Mouse (Mus musculus): ENCODE data around the gene Ccdc120. TPM values are rescaled to one million over a fixed set of nuclear protein-coding genes. Genes with fewer than 3 reads are reported as not detected.

Gene Ccdc120
- 5.8 and 7.6 TPM in 2 replicates for polyA plus RNA-seq (2021; fragmentation: Nextera tagmentation)
- long read RNA-seq, experiment 1, partial matches to known transcripts, result 0 of 4 reads
- long read RNA-seq, experiment 1, other reads (novel, unspliced or antisense), result 4 of 4 reads
- long read RNA-seq, experiment 2, partial matches to known transcripts, result 1 of 9 reads
- long read RNA-seq, experiment 2, other reads (novel, unspliced or antisense), result 8 of 9 reads

DNA sequence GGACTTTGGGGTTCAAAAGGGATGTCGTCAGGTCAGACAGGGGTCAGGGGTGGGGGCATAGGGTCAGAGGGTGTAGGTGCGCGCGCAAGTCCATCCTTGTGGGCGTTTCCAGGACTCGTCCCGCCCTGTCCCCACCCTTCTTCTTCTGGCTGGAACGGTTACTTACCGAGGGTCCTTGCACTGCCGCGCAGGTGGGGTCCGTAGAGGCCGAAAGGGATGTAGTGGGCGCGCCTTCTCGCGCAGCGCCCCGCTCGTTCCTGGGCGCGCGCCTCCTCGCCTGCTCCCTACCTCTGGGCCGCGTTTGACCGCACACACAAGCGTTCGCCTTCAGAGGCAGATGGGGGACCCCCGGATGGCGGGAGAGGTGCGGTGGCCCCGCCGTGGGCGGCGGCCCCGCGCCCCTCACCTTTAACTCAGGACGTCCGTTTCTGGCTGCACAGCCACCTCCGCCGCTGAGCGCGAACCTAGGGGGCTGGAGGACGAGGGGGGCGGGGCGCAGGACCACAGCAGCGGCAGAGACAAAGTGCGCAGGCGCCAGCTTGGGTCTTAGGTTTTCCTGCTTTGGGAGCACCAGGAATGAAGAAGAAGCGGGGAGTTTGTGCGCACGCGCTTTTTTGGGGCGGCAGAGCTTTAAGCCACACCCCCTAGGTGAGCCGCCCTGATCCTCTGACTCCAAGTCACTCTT lies at the start of gene Ccdc120:
Gene Ccdc120 (minus strand): TSS at position 474 of the 685 bp plus-strand sequence.

GRCm38 (mm10) chrX:7789542-7790136 lies 38.9 kb upstream of the Ccdc120 start, which contains the start of gene Gripap1:
Gene Gripap1 (plus strand): TSS chrX:7789765.

DNA sequence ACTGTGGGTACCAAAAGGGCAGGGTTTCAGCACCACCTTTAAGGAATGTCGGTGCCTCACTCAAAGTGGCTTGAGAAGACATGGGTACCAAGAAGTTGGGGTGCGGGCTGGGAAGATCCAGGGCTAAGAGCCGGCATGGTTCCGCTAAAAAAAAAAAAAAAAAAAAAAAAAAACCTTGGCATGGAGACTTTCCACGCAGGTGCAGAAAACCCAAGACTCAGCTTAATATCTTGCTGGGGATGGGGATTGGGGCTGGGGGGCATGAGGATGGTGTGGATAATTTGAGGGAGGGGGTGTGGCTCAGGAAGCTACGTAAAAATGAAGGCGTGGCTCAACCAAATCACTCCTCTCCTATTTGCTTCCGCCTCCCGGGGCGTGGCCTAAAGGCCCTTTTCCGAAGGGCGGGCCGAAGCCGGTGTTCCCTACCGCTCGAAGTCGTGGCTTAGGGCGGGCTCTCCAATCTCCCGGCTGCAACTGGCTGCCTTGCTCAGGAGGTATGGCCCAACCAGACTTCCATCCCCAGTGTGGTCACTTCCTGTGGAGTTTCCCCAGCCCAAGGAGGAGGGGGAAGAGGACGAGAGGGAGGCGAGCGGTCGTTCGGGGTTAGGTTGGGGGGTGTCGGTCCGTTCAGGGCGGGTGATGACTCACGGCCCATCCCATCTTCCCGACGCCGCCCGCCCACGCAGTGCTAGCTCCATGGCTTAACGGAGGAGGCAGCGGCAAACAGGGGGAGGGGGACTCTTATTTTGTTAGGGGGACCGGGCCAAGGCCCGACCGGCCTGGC lies 11.6 kb upstream of the Ccdc120 start, which contains the start of gene Tfe3:
Gene Tfe3 (plus strand): TSS at position 424 of the 784 bp plus-strand sequence.

DNA sequence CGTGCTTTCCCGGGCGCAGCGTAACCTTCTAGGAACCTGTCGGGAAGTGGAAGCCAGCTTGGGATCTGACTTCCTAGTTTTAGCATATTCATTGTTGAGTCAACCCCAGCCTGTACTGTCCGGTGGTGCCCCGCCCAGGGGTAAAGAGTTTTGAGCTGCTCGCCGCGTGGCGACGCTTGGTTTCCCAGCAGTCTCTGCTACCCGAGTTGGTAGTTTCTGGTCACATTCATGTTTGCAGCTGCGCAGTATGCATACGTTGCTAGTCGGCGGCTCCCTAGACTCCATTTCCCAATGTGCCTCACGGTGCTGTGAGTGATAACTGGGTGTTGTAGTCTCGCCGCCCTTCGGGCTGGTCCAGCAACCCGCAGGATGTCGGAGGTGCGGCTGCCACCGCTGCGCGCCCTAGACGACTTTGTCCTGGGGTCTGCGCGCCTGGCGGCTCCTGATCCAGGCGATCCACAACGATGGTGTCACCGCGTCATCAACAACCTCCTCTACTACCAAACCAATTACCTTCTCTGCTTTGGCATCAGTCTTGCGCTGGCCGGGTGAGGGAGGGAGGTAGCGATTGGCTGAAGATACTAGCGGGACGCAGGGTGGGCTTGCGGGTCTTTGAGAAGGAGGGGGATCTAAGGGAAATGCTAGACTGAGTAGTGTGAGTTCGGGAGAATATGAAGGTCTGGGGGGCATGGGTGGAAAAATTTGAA lies 22.3 kb downstream of the Ccdc120 start, which contains the start of gene Praf2:
Gene Praf2 (plus strand): TSS at position 225 of the 707 bp plus-strand sequence.

GRCm38 (mm10) chrX:7721514-7722281 lies 29.0 kb downstream of the Ccdc120 start, which contains the start of gene Gm45208:
Gene Gm45208 (plus strand): TSS chrX:7722245.

DNA sequence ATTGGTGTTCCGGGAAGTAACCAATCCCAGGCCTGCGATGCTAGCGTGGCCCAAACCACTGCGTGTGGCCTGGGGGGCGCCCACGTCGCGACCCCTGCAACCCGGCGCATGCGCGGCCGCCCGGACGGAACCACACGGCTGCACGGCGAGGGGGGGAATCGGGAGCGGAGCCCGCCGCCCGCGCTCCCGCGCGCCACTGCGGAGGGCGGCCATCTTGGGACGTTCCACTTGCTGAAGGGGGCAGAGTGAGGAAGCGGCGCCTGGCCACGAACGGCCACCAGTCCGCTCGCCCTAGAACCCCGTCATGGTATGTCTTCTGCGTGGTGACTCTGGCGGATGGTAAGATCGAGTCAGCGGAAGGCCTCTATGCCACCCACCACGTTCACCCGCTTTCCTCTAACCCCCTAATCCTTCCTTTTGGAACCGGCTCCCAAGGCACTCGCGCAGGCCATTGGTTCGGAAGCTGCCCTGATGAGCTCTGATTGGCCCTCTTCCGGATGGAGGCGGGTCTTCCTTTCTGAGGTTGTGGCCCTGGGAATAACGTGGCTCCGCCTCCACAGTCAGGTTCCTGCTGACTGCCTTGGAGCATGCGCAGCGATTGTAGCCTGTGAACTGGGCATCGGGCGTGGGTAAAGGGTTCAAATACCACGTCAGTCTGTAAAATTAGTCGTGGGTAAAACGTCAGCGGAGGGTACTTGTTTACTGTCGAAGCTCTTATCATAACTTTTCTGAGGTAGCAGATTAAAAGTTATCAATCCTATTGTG lies 36.4 kb downstream of the Ccdc120 start, which contains the start of gene Wdr45:
Gene Wdr45 (plus strand): TSS at position 199 of the 765 bp plus-strand sequence.

DNA sequence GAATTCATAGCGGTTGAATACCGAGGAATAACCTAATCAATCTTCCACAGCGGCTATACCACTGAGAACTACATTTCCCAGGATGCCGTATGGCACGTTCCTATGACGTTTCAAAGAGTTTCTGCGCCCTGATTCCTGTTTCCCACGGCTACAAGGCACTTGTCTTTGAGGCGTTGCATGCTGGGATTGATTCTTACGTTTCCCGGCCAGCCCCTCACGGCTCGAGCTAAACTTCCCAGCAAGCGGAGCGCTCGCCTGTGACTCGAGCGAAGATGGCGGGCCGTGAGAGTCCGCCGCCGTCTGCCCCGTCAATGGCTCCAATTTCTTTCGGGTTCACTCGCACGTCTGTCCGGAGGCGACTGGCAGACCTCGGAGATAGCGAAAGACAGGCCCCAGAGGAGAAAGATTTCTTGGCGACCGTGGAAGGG lies 53.7 kb downstream of the Ccdc120 start, which contains the start of gene Gpkow:
Gene Gpkow (plus strand): TSS at position 178 of the 428 bp plus-strand sequence.

Other genes with a start within 250 kb of the Ccdc120 start
- not detected in 2 replicates for gene Foxp3, start 177.3 kb downstream of the Ccdc120 start, polyA plus RNA-seq (2021; fragmentation: Nextera tagmentation)
- 3.3 and 3.8 TPM in 2 replicates for gene Ppp1r3f, start 176.6 kb downstream of the Ccdc120 start, polyA plus RNA-seq (2021; fragmentation: Nextera tagmentation)
- 21.7 and 24.5 TPM in 2 replicates for gene Ccdc22, start 145.4 kb downstream of the Ccdc120 start, polyA plus RNA-seq (2021; fragmentation: Nextera tagmentation)
- not detected in 2 replicates for gene Cacna1f, start 143.8 kb downstream of the Ccdc120 start, polyA plus RNA-seq (2021; fragmentation: Nextera tagmentation)
- 165 and 181 TPM in 2 replicates for gene Syp, start 112.4 kb downstream of the Ccdc120 start, polyA plus RNA-seq (2021; fragmentation: Nextera tagmentation)
- gene Prickle3, start 93.6 kb downstream of the Ccdc120 start, polyA plus RNA-seq (2021; fragmentation: Nextera tagmentation), result 0.54 and 0.60 TPM in 2 replicates
- 10.2 and 14.4 TPM in 2 replicates for gene Plp2, start 79.5 kb downstream of the Ccdc120 start, polyA plus RNA-seq (2021; fragmentation: Nextera tagmentation)
- 0.14 and 0.18 TPM in 2 replicates for gene Magix, start 69.7 kb downstream of the Ccdc120 start, polyA plus RNA-seq (2021; fragmentation: Nextera tagmentation)
- gene Gpkow, start 53.8 kb downstream of the Ccdc120 start, polyA plus RNA-seq (2021; fragmentation: Nextera tagmentation), result 18.4 and 19.5 TPM in 2 replicates
- 28.9 and 30.9 TPM in 2 replicates for gene Wdr45, start 36.6 kb downstream of the Ccdc120 start, polyA plus RNA-seq (2021; fragmentation: Nextera tagmentation)
- gene Gm45208, start 28.7 kb downstream of the Ccdc120 start, polyA plus RNA-seq (2021; fragmentation: Nextera tagmentation), result 0.30 TPM in 1 of 2 replicates, not detected in the other
- gene Praf2, start 22.5 kb downstream of the Ccdc120 start, polyA plus RNA-seq (2021; fragmentation: Nextera tagmentation), result 135 and 140 TPM in 2 replicates
- 7.6 and 8.5 TPM in 2 replicates for gene Tfe3, start 11.7 kb upstream of the Ccdc120 start, polyA plus RNA-seq (2021; fragmentation: Nextera tagmentation)
- gene Gripap1, start 38.9 kb upstream of the Ccdc120 start, polyA plus RNA-seq (2021; fragmentation: Nextera tagmentation), result 29.8 and 34.6 TPM in 2 replicates
- gene Kcnd1, start 71.4 kb upstream of the Ccdc120 start, polyA plus RNA-seq (2021; fragmentation: Nextera tagmentation), result 4.7 and 5.2 TPM in 2 replicates
- gene Otud5, start 90.5 kb upstream of the Ccdc120 start, polyA plus RNA-seq (2021; fragmentation: Nextera tagmentation), result 5.8 and 6.1 TPM in 2 replicates
- gene Pim2, start 127.4 kb upstream of the Ccdc120 start, polyA plus RNA-seq (2021; fragmentation: Nextera tagmentation), result 36.8 and 47.0 TPM in 2 replicates
- gene Slc35a2, start 133.1 kb upstream of the Ccdc120 start, polyA plus RNA-seq (2021; fragmentation: Nextera tagmentation), result 20.7 and 23.1 TPM in 2 replicates
- gene Pqbp1, start 148.4 kb upstream of the Ccdc120 start, polyA plus RNA-seq (2021; fragmentation: Nextera tagmentation), result 76.7 and 79.2 TPM in 2 replicates
- 49.4 and 51.9 TPM in 2 replicates for gene Timm17b, start 148.5 kb upstream of the Ccdc120 start, polyA plus RNA-seq (2021; fragmentation: Nextera tagmentation)
- gene Gm10491, start 156.9 kb upstream of the Ccdc120 start, polyA plus RNA-seq (2021; fragmentation: Nextera tagmentation), result not detected in 2 replicates
- not detected in 2 replicates for gene Gm10490, start 158.6 kb upstream of the Ccdc120 start, polyA plus RNA-seq (2021; fragmentation: Nextera tagmentation)
- gene Pcsk1n, start 168.9 kb upstream of the Ccdc120 start, polyA plus RNA-seq (2021; fragmentation: Nextera tagmentation), result 450 and 585 TPM in 2 replicates
- gene Eras, start 177.7 kb upstream of the Ccdc120 start, polyA plus RNA-seq (2021; fragmentation: Nextera tagmentation), result not detected in 2 replicates
- gene Hdac6, start 197.0 kb upstream of the Ccdc120 start, polyA plus RNA-seq (2021; fragmentation: Nextera tagmentation), result 9.5 and 10.1 TPM in 2 replicates
- gene Gata1, start 227.2 kb upstream of the Ccdc120 start, polyA plus RNA-seq (2021; fragmentation: Nextera tagmentation), result not detected in 2 replicates